Mouse (Mus musculus): ENCODE data around the gene Taf13. TPM values are rescaled to one million over a fixed set of nuclear protein-coding genes. Genes with fewer than 3 reads are reported as not detected.

Gene Taf13
- total and polyA plus RNA-seq, 3 experiments: 5.4 to 7.0 TPM; not detected in 1

DNA sequence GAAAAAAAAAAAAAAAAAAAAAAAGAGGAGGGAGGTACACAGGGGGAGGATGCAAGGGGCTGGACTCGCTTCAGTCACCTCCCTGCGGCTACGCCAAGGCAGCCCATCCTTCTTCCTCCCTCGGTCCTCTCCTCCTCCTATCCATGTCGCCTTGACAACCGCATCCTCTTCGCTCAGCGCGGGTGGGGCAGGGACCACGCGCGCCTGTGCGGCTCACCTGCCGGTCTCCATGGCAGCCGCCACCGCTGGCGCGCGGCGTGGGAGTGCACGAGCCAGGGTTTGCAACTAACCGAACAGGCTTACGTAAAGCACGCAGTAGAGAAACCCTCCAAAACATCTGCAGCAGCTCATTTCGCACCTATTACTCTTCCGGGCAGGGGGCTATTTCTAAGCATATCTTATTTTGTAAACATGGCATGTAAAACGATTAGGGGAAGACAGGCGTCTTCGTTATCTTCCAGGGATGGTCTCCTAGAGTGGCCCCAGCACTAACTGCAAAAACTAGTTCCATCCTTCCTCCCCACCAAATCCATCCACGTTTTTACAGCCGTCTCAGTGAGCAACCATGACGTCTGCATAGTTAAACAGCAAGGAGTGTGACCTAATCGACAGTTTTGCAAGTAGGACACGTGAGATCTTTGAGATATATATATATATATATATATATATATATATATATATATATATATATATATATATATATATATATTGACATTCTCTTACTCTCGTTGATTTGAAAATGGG, 34.8 kb upstream of the Taf13 start, which contains the start of gene 5330417C22Rik:
TSS of gene 5330417C22Rik (minus strand) at position 20 of the 744 bp plus-strand sequence.
- Histone ChIP-seq H3K9ac (ENCODE audit: control insufficient read depth, low read depth, low read length, poor library complexity, severe bottlenecking) (no peak within 1 kb of the TSS), H3K27me3 (ENCODE audit: control insufficient read depth in 1 of 2, insufficient read depth in 2 of 2, low read length in 2 of 2) (peaks cover 11 to 19% of the 10 kb centered on the region in 2 experiments), H3K9me3 (replicated peaks; ENCODE audit: insufficient read depth, low read length) (no peaks in the 10 kb centered on the region), H3K4me3 (ENCODE audit: control insufficient read depth in 1 of 2, insufficient read depth in 1 of 2, low read depth in 2 of 2, low read length in 2 of 2) (no peak within 1 kb of the TSS), H3K79me2 (ENCODE audit: control insufficient read depth, insufficient read depth, low read length, poor library complexity) (no peaks in the 10 kb centered on the region), H3K4me1 (ENCODE audit: control insufficient read depth in 1 of 2, insufficient read depth in 2 of 2, low read length in 2 of 2) (no peaks in the 10 kb centered on the region), H3K36me3 (ENCODE audit: control insufficient read depth in 1 of 2, insufficient read depth in 2 of 2, low read length in 2 of 2) (no peaks in the 10 kb centered on the region), H3K27ac (ENCODE audit: control insufficient read depth, low read depth, low read length) (no peak within 1 kb of the TSS)
- TF ChIP-seq BHLHE40 (IDR thresholded peaks at IDR 0.05; ENCODE audit: borderline replicate concordance, low read depth, low read length): peak; percentile 17; the same call in 1 of the 2 replicates
- TF ChIP-seq MXI1 (IDR thresholded peaks at IDR 0.05; ENCODE audit: low read depth, low read length): no peak
- no peak for DNase-seq (ENCODE audit: low read depth, low spot score)

DNA sequence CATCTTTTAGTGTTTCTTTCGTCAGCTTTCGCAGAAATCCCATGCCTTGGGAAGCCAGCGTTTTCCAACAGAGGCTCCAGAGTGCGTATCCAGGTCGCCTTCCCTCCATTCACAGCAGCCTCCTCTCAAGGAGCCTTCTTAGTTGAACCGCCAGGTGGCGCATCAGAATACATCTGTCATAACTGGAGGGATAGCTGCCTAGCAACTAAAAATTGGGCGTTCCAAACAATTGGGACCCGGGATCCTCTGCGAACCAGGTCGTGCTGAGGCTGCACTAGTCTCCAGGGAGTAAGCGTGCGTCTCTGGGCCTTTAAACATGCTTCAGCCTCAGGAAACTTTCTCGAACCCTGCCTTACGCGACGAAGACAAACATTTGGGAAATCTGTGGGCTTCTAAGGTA, 34.2 kb upstream of the Taf13 start:
- Histone ChIP-seq H3K9ac (ENCODE audit: control insufficient read depth, low read depth, low read length, poor library complexity, severe bottlenecking) (no peak overlapping the region), H3K4me1 (ENCODE audit: control insufficient read depth in 1 of 2, insufficient read depth in 2 of 2, low read length in 2 of 2) (no peaks in the 10 kb centered on the region), H3K79me2 (ENCODE audit: control insufficient read depth, insufficient read depth, low read length, poor library complexity) (no peaks in the 10 kb centered on the region), H3K9me3 (replicated peaks; ENCODE audit: insufficient read depth, low read length) (no peaks in the 10 kb centered on the region), H3K27ac (ENCODE audit: control insufficient read depth, low read depth, low read length) (no peak overlapping the region), H3K27me3 (ENCODE audit: control insufficient read depth in 1 of 2, insufficient read depth in 2 of 2, low read length in 2 of 2) (peaks cover 10 to 16% of the 10 kb centered on the region in 2 experiments), H3K36me3 (ENCODE audit: control insufficient read depth in 1 of 2, insufficient read depth in 2 of 2, low read length in 2 of 2) (no peaks in the 10 kb centered on the region), H3K4me3 (ENCODE audit: control insufficient read depth in 1 of 2, insufficient read depth in 1 of 2, low read depth in 2 of 2, low read length in 2 of 2) (no peak overlapping the region)
- no peak for TF ChIP-seq RCOR1 (IDR thresholded peaks at IDR 0.05; ENCODE audit: low read depth, low read length)
- TF ChIP-seq POLR2A (IDR thresholded peaks at IDR 0.05; ENCODE audit: control insufficient read depth in 1 of 2, insufficient read depth in 1 of 2, low read depth in 1 of 2, low read length in 2 of 2, poor library complexity in 1 of 2): no peak
- TF ChIP-seq EP300 (IDR thresholded peaks at IDR 0.05; ENCODE audit: low read depth in 1 of 2, low read length in 2 of 2): no peak
- TF ChIP-seq USF2 (IDR thresholded peaks at IDR 0.05; ENCODE audit: borderline replicate concordance in 1 of 2, insufficient read depth in 1 of 2, low read depth in 1 of 2, low read length in 2 of 2): no peak
- TF ChIP-seq KAT2A (conservative IDR thresholded peaks at IDR 0.05; ENCODE audit: low read depth, low read length): no peak
- TF ChIP-seq MXI1 (IDR thresholded peaks at IDR 0.05; ENCODE audit: low read depth, low read length): peak; percentile 44; the same call in 1 of the 2 replicates
- TF ChIP-seq ZNF384 (IDR thresholded peaks at IDR 0.05; ENCODE audit: low read depth, low read length): no peak
- TF ChIP-seq CTCF (IDR thresholded peaks at IDR 0.05 in 2 of 3, conservative IDR thresholded peaks at IDR 0.05 in 1 of 3; ENCODE audit: control insufficient read depth in 1 of 3, insufficient read depth in 1 of 3, low read depth in 2 of 3, low read length in 3 of 3, poor library complexity in 1 of 3, severe bottlenecking in 1 of 3): peak; percentile 77 to 91 (median 81)
- TF ChIP-seq POLR2AphosphoS5 (IDR thresholded peaks at IDR 0.05; ENCODE audit: borderline replicate concordance, low read depth, low read length): no peak
- TF ChIP-seq SIN3A (IDR thresholded peaks at IDR 0.05; ENCODE audit: low read length): peak; percentile 83
- TF ChIP-seq POLR2AphosphoS2 (IDR thresholded peaks at IDR 0.05; ENCODE audit: low read length): no peak
- TF ChIP-seq RAD21 (IDR thresholded peaks at IDR 0.05; ENCODE audit: low read depth, low read length): peak; percentile 61
- TF ChIP-seq SMC3 (IDR thresholded peaks at IDR 0.05; ENCODE audit: low read depth, low read length): peak; percentile 84
- no peak for TF ChIP-seq TCF12 (IDR thresholded peaks at IDR 0.05; ENCODE audit: low read depth, low read length)
- TF ChIP-seq TBP (IDR thresholded peaks at IDR 0.05; ENCODE audit: low read depth, low read length): no peak
- peak; percentile 52; the same call in 1 of the 2 replicates for TF ChIP-seq ZC3H11A (IDR thresholded peaks at IDR 0.05; ENCODE audit: low read depth, low read length)
- no peak for TF ChIP-seq CHD1 (IDR thresholded peaks at IDR 0.05; ENCODE audit: low read depth, low read length)
- TF ChIP-seq MAX (IDR thresholded peaks at IDR 0.05; ENCODE audit: low read length): no peak
- TF ChIP-seq JUND (IDR thresholded peaks at IDR 0.05; ENCODE audit: low read depth, low read length): no peak
- TF ChIP-seq TAL1 (IDR thresholded peaks at IDR 0.05; ENCODE audit: low read length): no peak
- TF ChIP-seq MAFK (IDR thresholded peaks at IDR 0.05; ENCODE audit: borderline replicate concordance, low read depth, low read length): no peak
- peak; percentile 90 for DNase-seq (ENCODE audit: low read depth, low spot score)
